Mouse (Mus musculus) cerebellum, adult 11 months (tissue): ENCODE data around the gene Fsd1l.

Experiments used
- DNase-seq: peaks from one replicate; pipeline ENCODE4 v3.0.0; 2022

The Fsd1l gene

GRCm38 (mm10) chr4:53750391-53751120, 119.3 kb downstream of the Fsd1l start:
- no peak for DNase-seq
